Mouse (Mus musculus): ENCODE results near the gene Hdlbp.
A peak's percentile ranks its signal among the peaks of the same experiment; 100 is the strongest.
"Not testable (repeated sequence)": the region's sequence is repeated elsewhere in the genome, so short reads cannot be mapped to it uniquely, and the experiment has no call there.

The Hdlbp gene

DNA sequence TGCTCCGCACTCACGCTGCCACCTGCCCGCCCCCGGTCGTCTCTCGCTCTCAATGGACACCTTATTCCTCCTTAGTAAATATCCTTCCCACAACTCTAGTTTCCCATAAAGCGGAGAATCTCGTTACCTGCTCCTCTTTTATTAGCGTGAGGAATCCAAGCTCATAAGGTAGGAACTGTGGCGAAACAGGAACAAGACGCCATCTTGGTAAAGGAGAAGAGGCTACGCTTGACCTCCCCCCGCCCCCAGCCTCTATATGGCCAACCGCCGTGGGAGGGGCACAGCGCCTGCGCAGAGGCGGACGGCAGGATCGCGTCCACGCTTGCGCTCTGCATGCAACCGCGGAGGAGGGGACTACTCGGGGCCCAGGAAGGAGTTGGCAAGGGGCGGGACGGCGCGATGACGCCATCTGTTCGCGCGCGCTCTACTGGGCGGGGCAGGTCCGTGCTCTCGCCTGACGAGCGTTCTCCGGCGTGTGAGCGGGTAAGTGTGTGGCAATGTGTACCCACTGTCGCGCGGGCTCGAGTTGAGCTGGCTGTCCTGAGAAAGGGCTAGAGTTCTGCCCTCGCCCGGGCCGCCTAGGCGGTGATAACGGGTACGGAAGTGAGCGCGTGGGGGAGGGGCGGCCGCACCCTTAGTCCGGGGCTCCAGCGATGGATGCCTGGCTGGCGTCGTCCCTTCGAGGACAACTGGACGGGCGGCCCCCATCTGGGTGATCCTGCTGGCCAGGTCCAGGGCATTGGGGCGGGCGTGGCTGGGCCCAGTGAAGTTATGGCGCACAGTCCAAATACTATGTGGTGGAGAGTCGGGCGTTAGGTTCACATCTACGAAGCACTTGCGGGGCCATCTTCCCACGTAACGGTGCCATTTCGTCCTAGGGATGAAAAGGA lies at the start of gene Hdlbp:
Hdlbp (minus strand) TSS at position 230 of the 890 bp plus-strand sequence.
- peak; percentile 100 for DNase-seq (ENCODE audit: low read depth, low spot score)

GRCm38 (mm10) chr1:93522325-93522724 lies 43.7 kb upstream of the Hdlbp start:
- DNase-seq (ENCODE audit: low read depth, low spot score), result no peak

DNA sequence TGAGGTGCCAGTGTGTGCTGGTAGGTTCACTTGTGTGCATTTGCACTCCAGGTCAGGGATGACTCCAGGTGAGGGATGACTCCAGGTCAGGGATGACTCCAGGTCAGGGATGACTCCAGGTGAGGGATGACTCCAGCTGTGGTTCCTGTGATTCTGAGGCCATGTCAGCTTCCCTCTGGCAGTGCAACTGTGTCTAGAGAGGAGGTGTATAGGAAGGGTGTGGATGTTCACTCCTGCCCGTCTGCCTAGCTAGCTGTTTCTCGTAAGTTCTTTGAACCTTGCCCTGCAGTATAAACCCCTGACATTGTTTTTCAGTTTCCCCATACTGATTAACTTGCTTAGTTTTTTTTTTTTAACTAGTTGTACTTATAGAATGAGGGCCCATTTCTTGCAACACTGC lies 42.9 kb upstream of the Hdlbp start:
- DNase-seq (ENCODE audit: low read depth, low spot score), result no peak

GRCm38 (mm10) chr1:93513221-93513620 lies 34.6 kb upstream of the Hdlbp start:
- no peak for DNase-seq (ENCODE audit: low read depth, low spot score)

- DNase-seq (ENCODE audit: low read depth, low spot score), result no peak
Observed at GRCm38 (mm10) chr1:93512351-93512690, 33.7 kb upstream of the Hdlbp start.

GRCm38 (mm10) chr1:93511585-93512350 lies 33.2 kb upstream of the Hdlbp start, which contains the start of gene Farp2:
Gene Farp2, plus strand, starts transcription at chr1:93512079.
- peak; percentile 96 for DNase-seq (ENCODE audit: low read depth, low spot score)

DNA sequence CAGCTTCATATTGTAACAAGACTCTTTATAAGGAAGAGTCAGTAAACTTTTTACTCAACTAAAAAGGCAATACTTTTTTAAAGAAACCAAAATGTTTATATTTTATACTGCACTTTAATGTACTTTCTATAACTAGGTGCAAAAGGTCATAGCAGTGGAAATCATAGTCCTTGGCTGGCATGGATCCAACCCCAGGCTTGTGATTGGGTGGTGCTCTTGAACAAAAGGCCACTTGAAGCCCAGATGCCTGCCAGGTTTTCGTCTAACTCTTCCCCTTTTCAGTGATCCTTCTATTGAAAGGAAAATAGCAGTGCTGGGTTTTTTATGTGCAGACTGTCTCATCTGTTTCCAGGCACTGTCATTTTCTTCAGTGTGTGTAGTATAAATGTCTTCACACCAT lies 30.0 kb upstream of the Hdlbp start:
- not testable (repeated sequence) for DNase-seq (ENCODE audit: low read depth, low spot score)

- DNase-seq (ENCODE audit: low read depth, low spot score), result peak; percentile 81
Observed at GRCm38 (mm10) chr1:93506944-93507676, 28.5 kb upstream of the Hdlbp start.

- no peak for DNase-seq (ENCODE audit: low read depth, low spot score)
Observed at GRCm38 (mm10) chr1:93495312-93495711, 16.7 kb upstream of the Hdlbp start.

- not testable (repeated sequence) for DNase-seq (ENCODE audit: low read depth, low spot score)
Observed at GRCm38 (mm10) chr1:93486302-93486701, 7.7 kb upstream of the Hdlbp start.

- DNase-seq (ENCODE audit: low read depth, low spot score), result peak; percentile 26
Observed at GRCm38 (mm10) chr1:93479476-93480083, 965 bp upstream of the Hdlbp start.

- DNase-seq (ENCODE audit: low read depth, low spot score), result peak; percentile 99
Observed at GRCm38 (mm10) chr1:93477758-93478585, 643 bp downstream of the Hdlbp start.

DNA sequence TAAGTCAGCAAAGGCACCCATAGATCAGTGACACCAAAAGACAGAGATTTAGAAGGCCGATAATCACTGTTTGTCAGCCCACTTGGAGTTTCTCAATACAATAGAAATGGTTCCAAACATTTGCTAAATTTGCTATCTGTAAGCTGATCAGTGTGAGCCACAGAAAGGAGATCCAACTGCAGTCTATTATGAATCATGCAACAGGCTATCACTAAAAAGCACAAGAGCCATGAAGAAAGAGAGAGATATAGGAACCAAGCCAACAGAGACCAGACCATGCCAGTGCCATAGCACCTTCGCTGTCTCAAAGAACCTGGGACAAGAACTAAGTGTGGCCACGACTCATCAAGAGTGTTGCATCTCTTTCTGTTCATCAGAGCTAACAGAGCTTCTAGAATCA lies 2.9 kb downstream of the Hdlbp start:
- no peak for DNase-seq (ENCODE audit: low read depth, low spot score)

- no peak for DNase-seq (ENCODE audit: low read depth, low spot score)
Observed at GRCm38 (mm10) chr1:93468626-93469025, 10.0 kb downstream of the Hdlbp start.

GRCm38 (mm10) chr1:93465746-93466145 lies 12.9 kb downstream of the Hdlbp start:
- no peak for DNase-seq (ENCODE audit: low read depth, low spot score)

DNA sequence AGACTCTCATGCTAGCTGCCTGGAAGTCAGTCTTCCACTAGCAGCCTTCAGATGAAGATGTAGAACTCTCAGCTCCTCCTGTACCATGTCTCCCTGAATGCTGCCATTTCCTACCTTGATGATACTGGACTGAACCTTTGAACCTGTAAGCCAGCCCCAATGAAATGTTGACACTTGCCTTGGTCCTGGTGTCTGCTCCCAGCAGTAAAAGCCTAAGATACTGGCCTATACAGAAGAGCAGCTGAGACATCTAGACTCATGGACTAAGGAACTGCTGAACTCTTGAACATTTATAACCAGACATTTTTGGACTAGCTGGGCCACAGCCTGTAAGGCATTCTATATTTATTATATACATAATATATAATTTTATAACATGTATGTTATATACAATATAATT lies 13.5 kb downstream of the Hdlbp start:
- no peak for DNase-seq (ENCODE audit: low read depth, low spot score)

DNA sequence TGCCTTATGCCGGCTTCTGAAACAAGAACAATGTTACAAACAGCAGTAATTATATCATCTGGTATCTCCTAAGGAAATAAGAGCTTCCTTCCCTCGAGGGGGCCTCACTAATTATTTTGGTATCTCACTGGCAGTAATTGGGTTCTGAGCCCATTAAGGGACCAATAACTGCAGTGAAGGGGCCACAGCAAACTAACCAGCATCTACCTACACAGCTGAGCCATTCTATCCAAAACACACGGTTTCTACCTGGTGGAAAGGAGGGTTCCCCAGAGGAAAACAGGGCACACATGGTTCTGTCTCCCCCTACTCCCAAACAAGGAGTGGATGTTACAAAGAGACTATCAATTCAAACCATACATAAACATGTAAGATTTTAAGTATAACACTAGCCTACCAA lies 19.5 kb downstream of the Hdlbp start:
- DNase-seq (ENCODE audit: low read depth, low spot score), result no peak

- no peak for DNase-seq (ENCODE audit: low read depth, low spot score)
Observed at GRCm38 (mm10) chr1:93458357-93458756, 20.3 kb downstream of the Hdlbp start.

DNA sequence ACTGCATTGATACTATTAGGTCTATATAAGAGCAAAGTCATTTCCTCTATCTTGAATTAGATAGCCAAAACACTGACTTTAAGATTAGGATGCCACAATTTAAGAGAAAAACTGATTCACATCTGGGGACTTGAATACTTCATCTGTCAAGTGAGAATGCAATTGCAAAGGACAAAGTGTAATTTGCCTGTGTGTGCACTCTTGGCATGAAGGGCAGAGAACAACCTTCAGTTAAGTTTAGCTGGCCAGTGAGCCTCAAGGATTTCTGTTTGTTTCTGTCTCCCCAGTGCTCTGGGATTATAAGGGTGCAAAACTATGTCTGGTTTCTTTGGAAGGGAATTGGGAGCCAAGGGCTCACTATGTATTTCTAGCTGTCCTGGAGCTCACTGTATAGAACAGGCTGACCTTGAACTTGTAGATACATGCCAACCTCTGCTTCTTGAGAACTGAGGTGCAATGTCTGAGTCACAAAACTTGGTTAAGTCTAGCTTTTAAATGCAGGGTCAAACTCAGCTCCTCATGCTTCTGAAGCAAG lies 24.8 kb downstream of the Hdlbp start:
- DNase-seq (ENCODE audit: low read depth, low spot score), result no peak

DNA sequence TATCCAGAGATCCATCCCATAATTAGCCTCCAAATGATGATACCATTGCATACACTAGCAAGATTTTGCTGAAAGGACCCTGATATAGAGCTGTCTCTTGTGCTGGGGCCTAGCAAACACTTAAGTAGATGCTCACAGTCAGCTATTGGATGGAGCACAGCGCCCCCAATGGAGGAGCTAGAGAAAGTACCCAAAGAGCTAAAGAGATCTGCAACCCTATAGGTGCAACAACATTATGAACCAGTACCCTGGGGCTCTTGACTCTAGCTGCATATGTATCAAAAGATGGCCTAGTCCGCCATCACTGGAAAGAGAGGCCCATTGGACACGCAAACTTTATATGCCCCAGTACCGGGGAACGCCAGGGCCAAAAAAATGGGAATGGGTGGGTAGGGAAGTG lies 28.5 kb downstream of the Hdlbp start:
- not testable (repeated sequence) for DNase-seq (ENCODE audit: low read depth, low spot score)

DNA sequence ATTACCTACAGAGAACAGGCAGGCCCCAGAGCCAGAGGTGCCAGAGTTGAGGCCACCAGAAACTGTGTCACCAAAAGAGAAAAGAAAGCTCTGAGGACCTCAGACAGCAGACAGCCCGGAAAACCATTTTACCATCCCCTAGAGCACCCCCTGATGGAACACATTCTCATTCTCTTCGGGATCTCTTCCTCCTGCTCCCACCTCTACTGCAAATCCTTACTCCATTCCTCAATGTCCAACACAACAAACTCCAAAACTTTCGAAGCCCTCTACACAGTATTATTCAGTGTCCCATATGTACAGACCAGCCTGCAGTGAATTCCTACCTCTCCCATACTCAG lies 32.8 kb downstream of the Hdlbp start:
- no peak for DNase-seq (ENCODE audit: low read depth, low spot score)

Measured in brain, adult 2 months (tissue).